In genomic region chr12:79504641-79505040, GRCm38 (mm10) we compare ENCODE assay signal across 14 mouse cellular contexts.
A peak's percentile ranks its signal among the peaks of the same experiment; 100 is the strongest.
DNase-seq lines count a peak whose midpoint lies in the region; ATAC-seq and TF ChIP-seq lines count a peak whose summit lies in the region.
"Had no signal": no experiment of that assay in that cellular context is flagged by ENCODE, and none has a peak within 500 bp of the region (broad histone marks: within the 10 kb centered on the region; RNA-seq: fewer than 3 reads in every experiment).

No protein-coding gene starts in this region.

- no peak for ATAC-seq in liver, postnatal 0 days
- no peak for ATAC-seq in liver, embryonic 12.5 days
- peak; percentile 28; the same call in 1 of the 2 replicates for ATAC-seq in forebrain, embryonic 11.5 days (replicated peaks; ENCODE audit: low FRiP score)
- ATAC-seq in intestine, embryonic 14.5 days (replicated peaks; ENCODE audit: low FRiP score, low TSS enrichment, low read depth), result no peak

- no peaks in the 10 kb centered on the region for H3K36me3 ChIP-seq in liver, postnatal 0 days (replicated peaks; ENCODE audit: insufficient read depth, low read length)
- no peaks in the 10 kb centered on the region for H3K36me3 ChIP-seq in liver, embryonic 12.5 days
- no peaks in the 10 kb centered on the region for H3K36me3 ChIP-seq in forebrain, embryonic 11.5 days (ENCODE audit: control insufficient read depth, insufficient read depth, low read length)
- H3K36me3 ChIP-seq in intestine, embryonic 14.5 days (ENCODE audit: control insufficient read depth, insufficient read depth, low read length), result no peaks in the 10 kb centered on the region

- H3K4me2 ChIP-seq in liver, postnatal 0 days (ENCODE audit: low read depth, low read length), result no peak overlapping the region
- H3K4me2 ChIP-seq in liver, embryonic 12.5 days, result no peak overlapping the region
- H3K4me2 ChIP-seq in forebrain, embryonic 11.5 days (ENCODE audit: low read depth, low read length, severe bottlenecking), result no peak overlapping the region
- H3K4me2 ChIP-seq in intestine, embryonic 14.5 days (ENCODE audit: low read length), result no peak overlapping the region

- peaks cover 9% of the 10 kb centered on the region for H3K4me1 ChIP-seq in liver, postnatal 0 days (ENCODE audit: insufficient read depth)
- H3K4me1 ChIP-seq in liver, embryonic 12.5 days, result peaks cover 28% of the 10 kb centered on the region
- H3K4me1 ChIP-seq in forebrain, embryonic 11.5 days (replicated peaks; ENCODE audit: control insufficient read depth, insufficient read depth, low read length), result peaks cover 9% of the 10 kb centered on the region; the same call in 1 of the 2 replicates
- H3K4me1 ChIP-seq in intestine, embryonic 14.5 days (replicated peaks; ENCODE audit: control insufficient read depth, insufficient read depth, low read length), result peaks cover 41% of the 10 kb centered on the region

- H3K27ac ChIP-seq in liver, postnatal 0 days (ENCODE audit: low read depth), result peak overlapping the region; percentile 88
- H3K27ac ChIP-seq in liver, embryonic 12.5 days, result no peak overlapping the region
- peak overlapping the region; percentile 62 for H3K27ac ChIP-seq in forebrain, embryonic 11.5 days (ENCODE audit: low read depth, low read length)
- H3K27ac ChIP-seq in intestine, embryonic 14.5 days (ENCODE audit: low read depth), result peak overlapping the region; percentile 24
- H3K27ac ChIP-seq: heart, adult 2 months had no signal

- no peak for TF ChIP-seq CTCF in liver, postnatal 0 days (IDR thresholded peaks at IDR 0.05; ENCODE audit: low read depth)

- H3K4me3 ChIP-seq in liver, postnatal 0 days (ENCODE audit: low read depth, low read length), result no peak overlapping the region
- H3K4me3 ChIP-seq in liver, embryonic 12.5 days, result no peak overlapping the region
- H3K4me3 ChIP-seq in forebrain, embryonic 11.5 days (ENCODE audit: low read depth, low read length), result no peak overlapping the region
- H3K4me3 ChIP-seq in intestine, embryonic 14.5 days (ENCODE audit: low read depth, low read length), result no peak overlapping the region
- H3K4me3 ChIP-seq: heart, adult 2 months had no signal

- H3K27me3 ChIP-seq in liver, postnatal 0 days (ENCODE audit: insufficient read depth, low read length), result no peaks in the 10 kb centered on the region
- no peaks in the 10 kb centered on the region for H3K27me3 ChIP-seq in liver, embryonic 12.5 days (replicated peaks)
- H3K27me3 ChIP-seq in forebrain, embryonic 11.5 days (ENCODE audit: control insufficient read depth, insufficient read depth, low read length), result no peaks in the 10 kb centered on the region
- H3K27me3 ChIP-seq in intestine, embryonic 14.5 days (replicated peaks; ENCODE audit: control insufficient read depth, insufficient read depth, low read length), result no peaks in the 10 kb centered on the region
- H3K27me3 ChIP-seq: CH12.LX had no signal

- H3K9me3 ChIP-seq in liver, postnatal 0 days (ENCODE audit: low read length), result no peaks in the 10 kb centered on the region
- H3K9me3 ChIP-seq in liver, embryonic 12.5 days (replicated peaks), result no peaks in the 10 kb centered on the region
- H3K9me3 ChIP-seq in forebrain, embryonic 11.5 days (ENCODE audit: control insufficient read depth, low read length), result peaks cover 3% of the 10 kb centered on the region; the same call in 1 of the 2 replicates
- H3K9me3 ChIP-seq in intestine, embryonic 14.5 days (ENCODE audit: control insufficient read depth, low read length), result no peaks in the 10 kb centered on the region

- DNase-seq in liver, postnatal 0 days, result no peak
- DNase-seq in forebrain, embryonic 11.5 days (ENCODE audit: low spot score), result no peak
- no peak for DNase-seq in intestine, embryonic 14.5 days (ENCODE audit: low spot score)
- peak; percentile 74 for DNase-seq in retina, postnatal 1 day
- DNase-seq in layer of hippocampus, adult 18-20 months (ENCODE audit: low spot score in 2 of 2), result no peak
- DNase-seq in right cerebral cortex, postnatal 25 days, result no peak
- DNase-seq in right cerebral cortex, postnatal 36 days (ENCODE audit: low spot score in 2 of 2), result no peak
- DNase-seq: cerebellum, adult 11 months; heart, adult 2 months; kidney, adult 9 months; right cerebral cortex, adult 18-20 months; thymus, postnatal 25 days had no signal

- 89% methylated on average over 1 of the region's 1 CpGs for WGBS in liver, postnatal 0 days (ENCODE audit: insufficient replicate concordance)
- 86% methylated on average over 1 of the region's 1 CpGs for WGBS in liver, embryonic 12.5 days (ENCODE audit: insufficient replicate concordance)
- WGBS in forebrain, embryonic 11.5 days, result 6% methylated on average over 1 of the region's 1 CpGs
- 94% methylated on average over 1 of the region's 1 CpGs for WGBS in intestine, embryonic 14.5 days

- no peak for TF ChIP-seq EP300 in liver, postnatal 0 days (IDR thresholded peaks at IDR 0.05; ENCODE audit: low read depth)

- no peak overlapping the region for H3K9ac ChIP-seq in liver, postnatal 0 days (replicated peaks)
- H3K9ac ChIP-seq in liver, embryonic 12.5 days, result no peak overlapping the region
- no peak overlapping the region for H3K9ac ChIP-seq in forebrain, embryonic 11.5 days (ENCODE audit: low read length)
- no peak overlapping the region for H3K9ac ChIP-seq in intestine, embryonic 14.5 days (ENCODE audit: low read length)
